Mouse (Mus musculus): ENCODE data around the gene Frrs1l.

DNA sequence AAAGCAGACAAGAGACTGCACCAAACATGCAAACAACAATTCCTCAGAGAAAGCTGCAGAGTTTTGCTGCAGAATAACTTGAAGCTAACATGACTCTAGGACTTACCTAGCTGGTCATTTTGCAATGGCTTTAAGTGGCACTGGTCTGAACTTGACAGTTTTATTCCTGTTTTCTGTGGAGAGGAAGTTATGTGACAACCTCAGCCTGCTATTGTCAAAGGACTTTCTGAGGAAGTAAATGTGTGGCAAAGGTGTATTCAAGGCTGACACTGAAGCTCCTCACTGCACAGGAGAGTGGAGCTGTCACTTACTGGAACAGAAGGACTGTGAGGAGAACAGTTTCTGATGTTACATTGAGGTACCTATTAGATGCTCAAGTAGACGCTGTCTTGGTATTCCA, 75.4 kb downstream of the Frrs1l start:
- TF ChIP-seq CTCF (IDR thresholded peaks at IDR 0.05; ENCODE audit: low read depth) (no peak), EP300 (IDR thresholded peaks at IDR 0.05; ENCODE audit: low read depth) (no peak)

Data from liver, postnatal 0 days (tissue).